Mouse (Mus musculus) kidney, postnatal 0 days (tissue): ENCODE measurements at regions not wholly inside any gene's neighbourhood (a gene's known extent, or its start where the extent isn't known, plus 50 kb on each side); places are given as distances from the start of the nearest gene placed in this dataset.

Source experiments
- ATAC-seq: fragments of 200-750 bp; cut with Nextera tagmentation; replicated peaks from 2 replicates; pipeline ENCODE4 v1.8.0; 2017; ENCODE audit warnings: low read depth, moderate number of reproducible peaks, moderate TSS enrichment, moderate library complexity; ENCODE audit not compliant: low FRiP score
- DNase-seq: peaks from one replicate; pipeline ENCODE4 v3.0.0-alpha.2; 2016; ENCODE audit warnings: low spot score
- H3K27ac ChIP-seq: fragments of 300-500 bp; sonication (generic); 2 replicates; pipeline ENCODE4 v1.5.1; 2014; ENCODE audit warnings: mild to moderate bottlenecking
- H3K27me3 ChIP-seq: fragments of 300-500 bp; sonication (generic); 2 replicates; pipeline ENCODE4 v1.6.1; 2014; ENCODE audit warnings: low read length, mixed read lengths; ENCODE audit not compliant: insufficient read depth
- H3K36me3 ChIP-seq: fragments of 300-500 bp; sonication (generic); 2 replicates; pipeline ENCODE4 v1.6.1; 2014; ENCODE audit warnings: low read length, mixed read lengths; ENCODE audit not compliant: insufficient read depth
- H3K4me1 ChIP-seq: fragments of 300-500 bp; sonication (generic); replicated peaks from 2 replicates; pipeline ENCODE4 v1.6.1; 2014; ENCODE audit warnings: antibody characterized with exemption, low read length, mixed read lengths; ENCODE audit not compliant: insufficient read depth
- H3K4me2 ChIP-seq: fragments of 300-500 bp; sonication (generic); 2 replicates; pipeline ENCODE4 v1.6.1; 2014; ENCODE audit warnings: mild to moderate bottlenecking, low read length, moderate library complexity, mixed read lengths
- H3K4me3 ChIP-seq: fragments of 300-500 bp; sonication (generic); replicated peaks from 2 replicates; pipeline ENCODE4 v1.5.1; 2014; ENCODE audit warnings: low read depth, low read length
- H3K9ac ChIP-seq: fragments of 300-500 bp; sonication (generic); 2 replicates; pipeline ENCODE4 v1.6.1; 2014; ENCODE audit warnings: low read depth, low read length
- H3K9me3 ChIP-seq: fragments of 300-500 bp; sonication (generic); replicated peaks from 2 replicates; pipeline ENCODE4 v1.6.1; 2016; ENCODE audit warnings: low read length, inconsistent platforms, mixed read lengths
- CTCF ChIP-seq: IDR thresholded peaks from 2 replicates; pipeline ENCODE4 v1.5.1; 2016; ENCODE audit warnings: antibody characterized with exemption, low read depth, mild to moderate bottlenecking, moderate library complexity
- WGBS: fragments of 180-500 bp; shearing (Covaris S2); extraction: QIAGEN DNeasy Blood & Tissue Kit; methylation state at CpG from one replicate; pipeline ENCODE4 v1.1.7; 2014; 5-methylcytosine and 5-hydroxymethylcytosine counted together

DNA sequence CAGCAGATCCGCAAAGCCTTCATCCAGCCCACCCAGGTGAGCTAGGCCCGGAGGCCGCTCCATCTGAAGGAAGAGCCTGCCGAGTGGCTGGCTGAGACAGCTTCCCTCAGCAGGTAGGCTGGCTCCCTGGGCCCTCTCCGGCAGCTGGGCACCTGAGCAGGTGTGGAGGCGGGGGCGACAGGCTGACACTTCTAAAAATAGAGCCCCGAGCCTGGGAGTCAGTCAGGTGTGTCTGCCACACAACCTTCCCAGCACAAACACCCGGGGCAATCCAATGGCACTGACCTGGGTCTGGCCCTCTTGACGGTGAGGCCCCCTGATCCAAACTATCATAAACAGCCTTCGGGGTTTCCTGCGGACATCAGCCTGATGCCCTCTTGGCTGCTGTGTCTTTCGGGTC is 58.5 kb downstream of the Zfp36l2 start:
- H3K4me1 ChIP-seq: peaks cover 6% of the 10 kb centered on the region; the same call in 1 of the 2 replicates
- DNase-seq (no peak), ATAC-seq (peak; percentile 61; the same call in 1 of the 2 replicates)
- 62% methylated on average over 13 of the region's 13 CpGs for WGBS
- TF ChIP-seq CTCF: no peak
- H3K27me3 ChIP-seq: no peaks in the 10 kb centered on the region
- H3K9me3 ChIP-seq: no peaks in the 10 kb centered on the region
- H3K4me2 ChIP-seq: no peak overlapping the region
- H3K9ac ChIP-seq: no peak overlapping the region
- H3K27ac ChIP-seq: peak overlapping the region; percentile 72
- H3K36me3 ChIP-seq: no peaks in the 10 kb centered on the region
- H3K4me3 ChIP-seq: no peak overlapping the region

DNA sequence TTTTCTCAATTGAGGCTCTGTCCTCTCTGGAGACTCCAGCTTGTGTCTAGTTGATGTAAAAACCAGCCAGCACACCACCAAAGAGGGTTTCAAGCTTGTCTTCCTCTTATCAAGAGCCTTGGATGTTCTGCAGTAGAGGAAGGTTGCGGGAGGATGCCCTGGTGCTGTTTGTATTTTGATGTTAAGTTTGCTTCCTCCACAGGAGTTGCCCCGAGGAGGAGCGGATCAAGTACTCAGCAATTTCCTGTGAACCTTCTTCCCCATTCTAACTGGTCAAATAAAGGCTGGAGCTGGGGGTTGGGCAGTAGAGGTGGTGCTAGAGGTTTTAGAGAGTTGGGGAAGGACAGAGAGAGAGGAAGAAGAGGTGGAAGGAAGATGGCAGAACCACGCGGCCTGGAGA is 59.5 kb downstream of the Zfp36l2 start:
- Histone ChIP-seq H3K4me2 (no peak overlapping the region), H3K36me3 (no peaks in the 10 kb centered on the region), H3K27ac (no peak overlapping the region), H3K4me3 (no peak overlapping the region), H3K27me3 (no peaks in the 10 kb centered on the region), H3K9me3 (no peaks in the 10 kb centered on the region), H3K4me1 (0 out of 2 replicates have a peak, but pooled peaks cover 6% of the 10 kb centered on the region), H3K9ac (no peak overlapping the region)
- 71% methylated on average over 5 of the region's 5 CpGs for WGBS
- DNase-seq (no peak), ATAC-seq (no peak)
- no peak for TF ChIP-seq CTCF

DNA sequence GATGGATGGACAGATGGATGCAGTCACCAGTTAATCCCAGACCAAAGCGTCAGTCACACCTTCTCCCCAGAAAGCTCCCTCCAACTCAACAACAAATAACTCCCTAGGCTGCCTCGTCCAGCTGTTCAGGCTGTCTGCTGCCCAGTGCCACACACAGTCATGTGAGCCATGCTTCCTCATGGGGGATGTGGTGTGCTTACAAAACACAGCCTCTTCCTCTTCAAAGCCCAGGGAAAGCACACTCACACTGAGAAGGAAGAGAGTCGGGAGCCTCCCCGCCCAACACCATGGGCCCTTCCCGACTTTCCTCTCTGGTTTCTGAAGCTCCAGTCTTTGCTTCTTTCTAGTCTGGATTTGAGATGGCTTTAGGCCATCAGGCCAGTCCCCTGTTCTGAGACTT is 61.6 kb downstream of the Zfp36l2 start:
- H3K9ac ChIP-seq: no peak overlapping the region; the same call in 1 of the 2 replicates
- ATAC-seq (no peak), DNase-seq (no peak)
- no peaks in the 10 kb centered on the region for H3K27me3 ChIP-seq
- no peak for TF ChIP-seq CTCF
- H3K4me2 ChIP-seq: no peak overlapping the region
- 54% methylated on average over 5 of the region's 5 CpGs for WGBS
- no peak overlapping the region for H3K27ac ChIP-seq
- H3K9me3 ChIP-seq: no peaks in the 10 kb centered on the region
- H3K4me1 ChIP-seq: 0 out of 2 replicates have a peak, but pooled peaks cover 6% of the 10 kb centered on the region
- H3K4me3 ChIP-seq: no peak overlapping the region
- no peaks in the 10 kb centered on the region for H3K36me3 ChIP-seq

DNA sequence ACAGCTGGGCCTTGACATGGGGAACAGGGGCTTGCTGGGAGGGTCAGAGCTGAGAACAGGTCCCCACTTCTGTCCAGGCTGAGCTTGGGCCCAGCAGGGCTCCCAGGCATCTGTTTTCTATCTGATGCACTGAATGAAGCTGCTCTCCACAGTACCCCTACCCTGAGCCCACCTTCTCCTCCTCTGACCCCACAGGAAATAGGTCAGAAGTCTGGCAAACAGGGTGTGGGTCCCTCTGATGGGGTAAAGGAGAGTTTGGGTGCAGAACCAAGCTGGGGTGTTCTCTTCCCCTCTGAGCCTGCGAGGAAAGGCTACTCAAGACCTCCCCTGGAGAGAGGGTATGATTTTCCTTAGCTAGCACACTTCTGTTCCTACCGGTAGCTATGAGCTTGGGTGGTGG is 64.6 kb downstream of the Zfp36l2 start:
- WGBS: 86% methylated on average over 2 of the region's 2 CpGs
- no peak overlapping the region; the same call in 1 of the 2 replicates for H3K27ac ChIP-seq
- no peak overlapping the region for H3K4me3 ChIP-seq
- no peak for TF ChIP-seq CTCF
- H3K27me3 ChIP-seq: no peaks in the 10 kb centered on the region
- no peaks in the 10 kb centered on the region for H3K9me3 ChIP-seq
- no peaks in the 10 kb centered on the region for H3K36me3 ChIP-seq
- no peak overlapping the region for H3K4me2 ChIP-seq
- no peak overlapping the region for H3K9ac ChIP-seq
- 0 out of 2 replicates have a peak, but pooled peaks cover 6% of the 10 kb centered on the region for H3K4me1 ChIP-seq
- ATAC-seq (no peak), DNase-seq (no peak)

DNA sequence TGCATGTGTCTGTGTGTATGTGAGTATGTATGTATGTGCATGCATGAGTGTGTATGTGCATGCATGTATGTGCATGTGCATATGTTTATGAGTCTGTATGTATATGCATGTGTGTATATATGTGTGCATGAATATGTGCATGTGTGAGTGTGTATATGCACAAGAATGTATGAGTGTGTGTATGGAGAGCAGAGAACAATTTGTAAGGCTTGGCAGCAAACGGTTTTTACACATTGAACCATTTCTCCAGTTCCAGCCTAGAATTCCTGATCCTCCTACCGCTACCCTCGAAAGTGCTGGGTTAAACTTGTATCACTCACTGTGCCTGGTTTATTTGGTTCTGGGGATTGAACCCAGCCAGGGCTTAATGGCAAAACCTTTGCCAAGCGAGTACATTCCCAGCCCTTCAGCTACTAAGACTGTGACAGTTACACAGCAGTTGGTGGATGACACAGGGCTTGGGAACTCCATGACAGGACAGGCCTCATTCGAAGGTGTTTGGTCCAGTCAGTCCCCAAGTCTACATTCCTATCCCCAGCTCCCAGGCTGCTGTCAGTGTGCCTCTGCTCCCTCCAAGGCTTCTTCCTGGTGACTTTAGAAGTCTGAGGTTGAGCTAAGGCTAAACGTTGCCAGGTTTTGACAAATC is 65.1 kb downstream of the Zfp36l2 start:
- 81% methylated on average over 6 of the region's 6 CpGs for WGBS
- ATAC-seq: no peak

DNA sequence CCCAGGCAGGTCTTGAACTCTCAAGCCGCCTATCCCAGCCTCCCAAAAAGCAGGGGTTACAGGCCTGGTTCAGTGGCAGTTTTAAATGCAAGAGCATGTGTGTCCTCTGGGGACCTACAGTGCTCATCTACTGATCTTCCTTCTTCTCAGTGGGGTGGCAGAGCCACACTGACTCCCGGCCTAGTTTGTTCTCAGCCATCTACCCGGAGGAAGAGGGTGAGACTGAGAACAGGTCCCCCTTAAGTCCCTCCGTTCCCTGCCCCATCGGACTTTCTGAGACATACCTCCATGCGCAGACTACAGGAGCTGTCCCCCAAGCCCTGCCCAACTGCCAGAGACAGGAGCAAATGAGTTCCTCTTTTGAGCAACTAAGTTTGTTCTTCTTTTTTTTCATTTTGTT is 66.5 kb downstream of the Zfp36l2 start:
- WGBS: 85% methylated on average over 6 of the region's 6 CpGs

More for the DNA sequence above, 65.1 kb downstream of the Zfp36l2 start:
- no peak for TF ChIP-seq CTCF
- Histone ChIP-seq H3K36me3 (no peaks in the 10 kb centered on the region), H3K4me2 (no peak overlapping the region), H3K27ac (no peak overlapping the region), H3K4me3 (no peak overlapping the region), H3K9me3 (no peaks in the 10 kb centered on the region), H3K9ac (no peak overlapping the region), H3K4me1 (0 out of 2 replicates have a peak, but pooled peaks cover 6% of the 10 kb centered on the region), H3K27me3 (no peaks in the 10 kb centered on the region)
- no peak for DNase-seq

More for the DNA sequence above, 66.5 kb downstream of the Zfp36l2 start:
- Histone ChIP-seq H3K4me2 (no peak overlapping the region), H3K27me3 (no peaks in the 10 kb centered on the region), H3K27ac (no peak overlapping the region), H3K4me1 (0 out of 2 replicates have a peak, but pooled peaks cover 2% of the 10 kb centered on the region), H3K9me3 (no peaks in the 10 kb centered on the region), H3K9ac (no peak overlapping the region), H3K36me3 (no peaks in the 10 kb centered on the region), H3K4me3 (no peak overlapping the region)
- no peak for TF ChIP-seq CTCF
- ATAC-seq: no peak
- no peak for DNase-seq
